In the genomic region with DNA sequence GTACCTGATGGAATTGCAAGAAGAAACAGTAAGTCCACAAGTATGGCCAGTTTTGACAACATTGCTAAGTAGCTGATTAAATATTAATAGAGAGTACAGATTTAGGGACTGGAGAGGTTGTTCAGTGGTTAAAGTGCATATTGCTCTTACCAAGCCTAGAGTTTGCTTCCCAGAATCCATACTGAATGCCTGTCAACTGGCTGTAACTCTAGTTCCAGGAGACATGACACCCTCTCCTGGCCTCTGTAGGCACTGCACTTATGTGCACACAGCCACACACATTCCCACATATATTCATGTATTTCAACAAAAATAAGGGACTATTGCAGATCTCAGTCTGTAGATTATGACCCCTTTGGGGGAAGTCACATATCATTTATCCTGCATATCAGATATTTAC, we compare ENCODE assay signal across 14 mouse cellular contexts. TPM values are rescaled to one million over a fixed set of nuclear protein-coding genes. Genes with fewer than 3 reads are reported as not detected.
A peak's percentile ranks its signal among the peaks of the same experiment; 100 is the strongest.
DNase-seq lines count a peak whose midpoint lies in the region; ATAC-seq and TF ChIP-seq lines count a peak whose summit lies in the region.
"Had no signal": no experiment of that assay in that cellular context is flagged by ENCODE, and none has a peak within 500 bp of the region (broad histone marks: within the 10 kb centered on the region; RNA-seq: fewer than 3 reads in every experiment).

No protein-coding gene starts in this region.

- ATAC-seq in liver, postnatal 0 days = peak; percentile 54
- ATAC-seq in kidney, postnatal 0 days (replicated peaks; ENCODE audit: low FRiP score, low read depth) = no peak
- no peak for ATAC-seq in neural tube, embryonic 15.5 days (ENCODE audit: low FRiP score)
- ATAC-seq in inflammation-experienced regulatory T-cells, adult 6 months = no peak
- ATAC-seq: forebrain, embryonic 16.5 days; midbrain, embryonic 15.5 days had no signal

- no peaks in the 10 kb centered on the region for H3K36me3 ChIP-seq in liver, postnatal 0 days (replicated peaks; ENCODE audit: insufficient read depth, low read length)
- H3K36me3 ChIP-seq in kidney, postnatal 0 days (ENCODE audit: insufficient read depth, low read length) = no peaks in the 10 kb centered on the region
- H3K36me3 ChIP-seq in neural tube, embryonic 15.5 days = no peaks in the 10 kb centered on the region
- H3K36me3 ChIP-seq: hindbrain, embryonic 13.5 days; midbrain, embryonic 15.5 days had no signal

- TF ChIP-seq CTCF in liver, postnatal 0 days (IDR thresholded peaks at IDR 0.05; ENCODE audit: low read depth) = peak; percentile 53
- TF ChIP-seq CTCF in kidney, postnatal 0 days (IDR thresholded peaks at IDR 0.05; ENCODE audit: low read depth) = peak; percentile 35; the same call in 1 of the 2 replicates

- no peak for TF ChIP-seq EP300 in liver, postnatal 0 days (IDR thresholded peaks at IDR 0.05; ENCODE audit: low read depth)

- H3K4me1 ChIP-seq in liver, postnatal 0 days (ENCODE audit: insufficient read depth) = no peaks in the 10 kb centered on the region
- no peaks in the 10 kb centered on the region for H3K4me1 ChIP-seq in kidney, postnatal 0 days (replicated peaks; ENCODE audit: insufficient read depth, low read length)
- H3K4me1 ChIP-seq in neural tube, embryonic 15.5 days = no peaks in the 10 kb centered on the region
- H3K4me1 ChIP-seq: hindbrain, embryonic 13.5 days; midbrain, embryonic 15.5 days had no signal

- H3K27ac ChIP-seq in liver, postnatal 0 days (ENCODE audit: low read depth) = no peak overlapping the region
- H3K27ac ChIP-seq in kidney, postnatal 0 days = no peak overlapping the region
- H3K27ac ChIP-seq in neural tube, embryonic 15.5 days (replicated peaks) = no peak overlapping the region
- H3K27ac ChIP-seq: hindbrain, embryonic 13.5 days; midbrain, embryonic 15.5 days had no signal

- no peak overlapping the region for H3K9ac ChIP-seq in liver, postnatal 0 days (replicated peaks)
- no peak overlapping the region for H3K9ac ChIP-seq in kidney, postnatal 0 days (ENCODE audit: low read depth, low read length)
- H3K9ac ChIP-seq in neural tube, embryonic 15.5 days (replicated peaks) = no peak overlapping the region
- H3K9ac ChIP-seq: hindbrain, embryonic 13.5 days; midbrain, embryonic 15.5 days had no signal

- H3K9me3 ChIP-seq in liver, postnatal 0 days (ENCODE audit: low read length) = no peaks in the 10 kb centered on the region
- no peaks in the 10 kb centered on the region for H3K9me3 ChIP-seq in kidney, postnatal 0 days (replicated peaks; ENCODE audit: low read length)
- no peaks in the 10 kb centered on the region for H3K9me3 ChIP-seq in neural tube, embryonic 15.5 days (replicated peaks)
- H3K9me3 ChIP-seq: hindbrain, embryonic 13.5 days; midbrain, embryonic 15.5 days had no signal

- DNase-seq in heart, adult 11 months = peak; percentile 44
- no peak for DNase-seq in heart, adult 8-10 months (ENCODE audit: low spot score)
- DNase-seq in liver, postnatal 0 days = peak; percentile 21
- DNase-seq in liver = no peak
- peak; percentile 53 for DNase-seq in ES-CJ7 (ENCODE audit: low read depth, low spot score)
- DNase-seq in kidney, postnatal 0 days (ENCODE audit: low spot score) = no peak
- DNase-seq: cerebellum, adult 11-12 months; gastrocnemius, postnatal 25 days; retina, postnatal 1 day had no signal

- H3K4me2 ChIP-seq in liver, postnatal 0 days (ENCODE audit: low read depth, low read length) = no peak overlapping the region
- no peak overlapping the region for H3K4me2 ChIP-seq in kidney, postnatal 0 days (ENCODE audit: low read length)
- H3K4me2 ChIP-seq in neural tube, embryonic 15.5 days = no peak overlapping the region
- H3K4me2 ChIP-seq: hindbrain, embryonic 13.5 days; midbrain, embryonic 15.5 days had no signal

- H3K27me3 ChIP-seq in liver, postnatal 0 days (ENCODE audit: insufficient read depth, low read length) = no peaks in the 10 kb centered on the region
- H3K27me3 ChIP-seq in kidney, postnatal 0 days (ENCODE audit: insufficient read depth, low read length) = no peaks in the 10 kb centered on the region
- no peaks in the 10 kb centered on the region for H3K27me3 ChIP-seq in neural tube, embryonic 15.5 days (replicated peaks)
- H3K27me3 ChIP-seq: hindbrain, embryonic 13.5 days; midbrain, embryonic 15.5 days had no signal

- H3K4me3 ChIP-seq in liver, postnatal 0 days (ENCODE audit: low read depth, low read length) = no peak overlapping the region
- no peak overlapping the region for H3K4me3 ChIP-seq in kidney, postnatal 0 days (replicated peaks; ENCODE audit: low read depth, low read length)
- no peak overlapping the region for H3K4me3 ChIP-seq in neural tube, embryonic 15.5 days (replicated peaks)
- H3K4me3 ChIP-seq: hindbrain, embryonic 13.5 days; midbrain, embryonic 15.5 days had no signal

RNA-seq across cellular contexts. Expression of a gene that starts 51.0 kb away (rescaled TPM):
- under 1 TPM; 0.37 to 0.82 (median 0.53) TPM for total RNA-seq in heart, adult 8-10 months (2022)
- polyA plus RNA-seq in liver, postnatal 0 days (2015; fragmentation: Nextera tagmentation; extraction: Ambion mirVana) = 1.7 TPM in 2 replicates
- 4.6 and 5.5 TPM in 2 replicates for polyA plus RNA-seq in kidney, postnatal 0 days (2015; fragmentation: Nextera tagmentation; extraction: Ambion mirVana)
- polyA plus RNA-seq in neural tube, embryonic 15.5 days (2015; fragmentation: Nextera tagmentation; extraction: Ambion mirVana) = 7.9 and 8.5 TPM in 2 replicates
- 1 to 10 TPM; 2.2 to 5.1 (median 2.7) TPM for polyA plus RNA-seq in inflammation-experienced regulatory T-cells, adult 6 months (2017; shearing (Covaris generic))

Comparison
In these comparisons a context has a peak if more than half of its experiments do, and no peak if none do; other contexts are left out.
1. DNase-seq: peak in heart, adult 11 months (single experiment), liver, postnatal 0 days (single experiment) and ES-CJ7 (single experiment); none in heart, adult 8-10 months (single experiment), liver (single experiment) and kidney, postnatal 0 days (single experiment).